Comparison of ENCODE assay signal across 19 mouse cellular contexts in the genomic region with DNA sequence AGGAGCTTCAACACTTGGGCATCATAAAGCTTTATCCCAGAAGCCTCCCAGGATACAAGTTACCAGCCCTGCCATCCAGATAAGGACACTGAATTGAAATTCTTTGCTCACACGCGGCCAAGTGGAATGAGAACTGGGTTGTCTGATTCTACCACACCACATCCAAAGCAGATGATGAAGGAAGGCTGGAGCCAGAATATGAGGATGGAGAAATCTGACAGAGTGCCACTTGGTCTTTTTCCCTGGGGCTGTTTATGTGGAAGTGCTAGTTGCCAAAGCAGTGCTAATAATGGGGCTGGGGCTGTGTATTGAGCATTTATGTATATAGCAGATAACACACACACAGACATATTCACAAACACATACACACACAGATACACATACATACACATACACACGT.
DNase-seq lines count a peak whose midpoint lies in the region; ATAC-seq and TF ChIP-seq lines count a peak whose summit lies in the region.
"Had no signal": no experiment of that assay in that cellular context is flagged by ENCODE, and none has a peak within 500 bp of the region (broad histone marks: within the 10 kb centered on the region; RNA-seq: fewer than 3 reads in every experiment).

No protein-coding gene starts in this region.

- no peak for TF ChIP-seq CTCF in lung, postnatal 0 days (IDR thresholded peaks at IDR 0.05)

- no peak for DNase-seq in embryonic facial prominence, embryonic 10.5 days (ENCODE audit: low spot score)
- DNase-seq in lung, postnatal 36 days = peak; percentile 40
- no peak for DNase-seq in lung, postnatal 0 days (ENCODE audit: low spot score)
- no peak for DNase-seq in embryonic facial prominence, embryonic 14.5 days (ENCODE audit: low spot score)
- no peak for DNase-seq in retina, postnatal 1 day
- DNase-seq: adrenal gland, postnatal 14 days; cerebellum, adult 11-12 months; cerebellum, adult 9-10 months; gastrocnemius, postnatal 25 days; heart, adult 11 months had no signal

- H3K9ac ChIP-seq in embryonic facial prominence, embryonic 13.5 days = no peak overlapping the region
- no peak overlapping the region for H3K9ac ChIP-seq in lung, postnatal 0 days (replicated peaks; ENCODE audit: low read depth)
- no peak overlapping the region for H3K9ac ChIP-seq in embryonic facial prominence, embryonic 14.5 days (ENCODE audit: low read depth, low read length)
- H3K9ac ChIP-seq in stomach, embryonic 16.5 days (ENCODE audit: low read length) = no peak overlapping the region
- H3K9ac ChIP-seq: forebrain, embryonic 12.5 days; heart, embryonic 13.5 days; hindbrain, embryonic 12.5 days had no signal

- no peaks in the 10 kb centered on the region for H3K9me3 ChIP-seq in embryonic facial prominence, embryonic 13.5 days
- no peaks in the 10 kb centered on the region for H3K9me3 ChIP-seq in embryonic facial prominence, embryonic 10.5 days
- no peaks in the 10 kb centered on the region for H3K9me3 ChIP-seq in lung, postnatal 0 days (ENCODE audit: low read length)
- no peaks in the 10 kb centered on the region for H3K9me3 ChIP-seq in embryonic facial prominence, embryonic 14.5 days (ENCODE audit: control insufficient read depth, low read length)
- no peaks in the 10 kb centered on the region for H3K9me3 ChIP-seq in stomach, embryonic 16.5 days (replicated peaks; ENCODE audit: control insufficient read depth, low read length)
- H3K9me3 ChIP-seq: forebrain, embryonic 12.5 days; heart, embryonic 13.5 days; hindbrain, embryonic 12.5 days had no signal

- no peak for TF ChIP-seq EP300 in lung, postnatal 0 days (IDR thresholded peaks at IDR 0.05)

- ATAC-seq in embryonic facial prominence, embryonic 13.5 days (ENCODE audit: insufficient number of reproducible peaks, insufficient read depth, low FRiP score, low TSS enrichment, low read depth) = no peak
- no peak for ATAC-seq in lung, postnatal 0 days
- ATAC-seq in embryonic facial prominence, embryonic 14.5 days (ENCODE audit: low read depth) = no peak
- ATAC-seq in stomach, embryonic 16.5 days (ENCODE audit: insufficient read depth, low FRiP score) = no peak
- ATAC-seq: activated CD4-positive, CD25-positive, alpha-beta regulatory T cell, adult 4 months; hindbrain, embryonic 16.5 days; Patski had no signal

- no peaks in the 10 kb centered on the region for H3K27me3 ChIP-seq in embryonic facial prominence, embryonic 13.5 days
- H3K27me3 ChIP-seq in embryonic facial prominence, embryonic 10.5 days (replicated peaks; ENCODE audit: low read depth, poor library complexity, severe bottlenecking) = peaks cover 9% of the 10 kb centered on the region; the same call in 1 of the 2 replicates
- H3K27me3 ChIP-seq in lung, postnatal 0 days (replicated peaks; ENCODE audit: insufficient read depth, low read length) = no peaks in the 10 kb centered on the region
- no peaks in the 10 kb centered on the region for H3K27me3 ChIP-seq in embryonic facial prominence, embryonic 14.5 days (replicated peaks; ENCODE audit: control insufficient read depth, insufficient read depth, low read length)
- no peaks in the 10 kb centered on the region for H3K27me3 ChIP-seq in stomach, embryonic 16.5 days (ENCODE audit: control insufficient read depth, insufficient read depth, low read length)
- H3K27me3 ChIP-seq: heart, embryonic 13.5 days; hindbrain, embryonic 12.5 days; Patski had no signal

- no peaks in the 10 kb centered on the region for H3K36me3 ChIP-seq in embryonic facial prominence, embryonic 13.5 days
- no peaks in the 10 kb centered on the region for H3K36me3 ChIP-seq in embryonic facial prominence, embryonic 10.5 days (replicated peaks)
- no peaks in the 10 kb centered on the region for H3K36me3 ChIP-seq in lung, postnatal 0 days (ENCODE audit: insufficient read depth, low read length)
- H3K36me3 ChIP-seq in embryonic facial prominence, embryonic 14.5 days (ENCODE audit: control insufficient read depth, insufficient read depth, low read length) = no peaks in the 10 kb centered on the region
- no peaks in the 10 kb centered on the region for H3K36me3 ChIP-seq in stomach, embryonic 16.5 days (ENCODE audit: control insufficient read depth, insufficient read depth, low read length)
- H3K36me3 ChIP-seq: forebrain, embryonic 12.5 days; heart, embryonic 13.5 days; hindbrain, embryonic 12.5 days had no signal

- peak overlapping the region; percentile 88 for H3K27ac ChIP-seq in embryonic facial prominence, embryonic 13.5 days
- H3K27ac ChIP-seq in embryonic facial prominence, embryonic 10.5 days (replicated peaks) = no peak overlapping the region
- H3K27ac ChIP-seq in lung, postnatal 0 days (ENCODE audit: low read length) = no peak overlapping the region
- H3K27ac ChIP-seq in embryonic facial prominence, embryonic 14.5 days (replicated peaks; ENCODE audit: low read depth, low read length) = peak overlapping the region; percentile 81
- H3K27ac ChIP-seq in stomach, embryonic 16.5 days (ENCODE audit: low read length) = peak overlapping the region; percentile 58
- H3K27ac ChIP-seq: forebrain, embryonic 12.5 days; gastrocnemius, adult 2 months; hindbrain, embryonic 12.5 days had no signal

- WGBS in embryonic facial prominence, embryonic 13.5 days = 70% methylated on average over 3 of the region's 3 CpGs
- WGBS in embryonic facial prominence, embryonic 10.5 days = 78% methylated on average over 3 of the region's 3 CpGs
- WGBS in lung, postnatal 0 days = 59% methylated on average over 3 of the region's 3 CpGs
- 67% methylated on average over 3 of the region's 3 CpGs for WGBS in embryonic facial prominence, embryonic 14.5 days
- 71% methylated on average over 3 of the region's 3 CpGs for WGBS in stomach, embryonic 16.5 days

- peaks cover 60% of the 10 kb centered on the region for H3K4me1 ChIP-seq in embryonic facial prominence, embryonic 13.5 days
- H3K4me1 ChIP-seq in embryonic facial prominence, embryonic 10.5 days = peaks cover 48% of the 10 kb centered on the region
- H3K4me1 ChIP-seq in lung, postnatal 0 days (ENCODE audit: insufficient read depth, low read depth, low read length) = peaks cover 4% of the 10 kb centered on the region; the same call in 1 of the 2 replicates
- peaks cover 51% of the 10 kb centered on the region for H3K4me1 ChIP-seq in embryonic facial prominence, embryonic 14.5 days (ENCODE audit: control insufficient read depth, insufficient read depth, low read length)
- H3K4me1 ChIP-seq in stomach, embryonic 16.5 days (ENCODE audit: control insufficient read depth, insufficient read depth, low read length) = peaks cover 24% of the 10 kb centered on the region

- H3K4me2 ChIP-seq in embryonic facial prominence, embryonic 13.5 days = no peak overlapping the region
- H3K4me2 ChIP-seq in lung, postnatal 0 days (replicated peaks; ENCODE audit: low read depth, low read length) = no peak overlapping the region
- H3K4me2 ChIP-seq in embryonic facial prominence, embryonic 14.5 days (ENCODE audit: low read depth, low read length) = no peak overlapping the region
- no peak overlapping the region for H3K4me2 ChIP-seq in stomach, embryonic 16.5 days (ENCODE audit: low read depth, low read length)
- H3K4me2 ChIP-seq: forebrain, embryonic 12.5 days; heart, embryonic 13.5 days; hindbrain, embryonic 12.5 days had no signal

- H3K4me3 ChIP-seq in embryonic facial prominence, embryonic 13.5 days = no peak overlapping the region
- H3K4me3 ChIP-seq in embryonic facial prominence, embryonic 10.5 days = no peak overlapping the region
- H3K4me3 ChIP-seq in lung, postnatal 0 days (ENCODE audit: low read depth, low read length) = no peak overlapping the region
- no peak overlapping the region for H3K4me3 ChIP-seq in embryonic facial prominence, embryonic 14.5 days (ENCODE audit: low read depth, low read length)
- no peak overlapping the region for H3K4me3 ChIP-seq in stomach, embryonic 16.5 days (replicated peaks; ENCODE audit: low read length)
- H3K4me3 ChIP-seq: forebrain, embryonic 12.5 days; gastrocnemius, adult 2 months; heart, embryonic 13.5 days; hindbrain, embryonic 12.5 days had no signal

Comparison
In these comparisons a context has a peak if more than half of its experiments do, and no peak if none do; other contexts are left out.
1. H3K27ac ChIP-seq: peak in embryonic facial prominence, embryonic 13.5 days (single experiment), embryonic facial prominence, embryonic 14.5 days (single experiment) and stomach, embryonic 16.5 days (single experiment); none in embryonic facial prominence, embryonic 10.5 days (single experiment) and lung, postnatal 0 days (single experiment).